Mouse (Mus musculus): ENCODE results near the gene Cdc42ep4.

The Cdc42ep4 gene

GRCm38 (mm10) chr11:113717767-113718424 lies 33.8 kb downstream of the Cdc42ep4 start:
- DNase-seq, result no peak

- DNase-seq, result no peak
Observed at GRCm38 (mm10) chr11:113716132-113716531, 35.5 kb downstream of the Cdc42ep4 start.

GRCm38 (mm10) chr11:113715078-113715674 lies 36.5 kb downstream of the Cdc42ep4 start:
- no peak for DNase-seq

- no peak for DNase-seq
Observed at GRCm38 (mm10) chr11:113711061-113711460, 40.6 kb downstream of the Cdc42ep4 start.

GRCm38 (mm10) chr11:113710257-113710777 lies 41.4 kb downstream of the Cdc42ep4 start:
- no peak for DNase-seq

- no peak for DNase-seq
Observed at GRCm38 (mm10) chr11:113709731-113710256, 41.9 kb downstream of the Cdc42ep4 start, which contains the start of gene Cpsf4l. Cpsf4l (minus strand) TSS chr11:113710017.

- DNase-seq, result no peak
Observed at GRCm38 (mm10) chr11:113709272-113709671, 42.4 kb downstream of the Cdc42ep4 start.

GRCm38 (mm10) chr11:113708629-113709213 lies 43.0 kb downstream of the Cdc42ep4 start:
- no peak for DNase-seq

- no peak for DNase-seq
Observed at GRCm38 (mm10) chr11:113705966-113706652, 45.6 kb downstream of the Cdc42ep4 start.

- DNase-seq, result peak; percentile 71
Observed at GRCm38 (mm10) chr11:113703758-113704157, 47.9 kb downstream of the Cdc42ep4 start.

- DNase-seq, result no peak
Observed at GRCm38 (mm10) chr11:113699643-113700042, 52.0 kb downstream of the Cdc42ep4 start.

- no peak for DNase-seq
Observed at GRCm38 (mm10) chr11:113698013-113698545, 53.6 kb downstream of the Cdc42ep4 start.

GRCm38 (mm10) chr11:113697571-113697970 lies 54.1 kb downstream of the Cdc42ep4 start:
- no peak for DNase-seq

GRCm38 (mm10) chr11:113691851-113692250 lies 59.8 kb downstream of the Cdc42ep4 start:
- no peak for DNase-seq

- no peak for DNase-seq
Observed at GRCm38 (mm10) chr11:113691318-113691717, 60.4 kb downstream of the Cdc42ep4 start.

- no peak for DNase-seq
Observed at GRCm38 (mm10) chr11:113690506-113690905, 61.2 kb downstream of the Cdc42ep4 start.

- no peak for DNase-seq
Observed at GRCm38 (mm10) chr11:113687031-113687430, 64.7 kb downstream of the Cdc42ep4 start.

GRCm38 (mm10) chr11:113684707-113685426 lies 66.8 kb downstream of the Cdc42ep4 start:
- no peak for DNase-seq

GRCm38 (mm10) chr11:113683957-113684706 lies 67.5 kb downstream of the Cdc42ep4 start, which contains the start of the genes Fam104a and D11Wsu47e:
Fam104a (minus strand) TSS chr11:113684155.
D11Wsu47e (plus strand) TSS chr11:113684412.
- peak; percentile 95 for DNase-seq

GRCm38 (mm10) chr11:113683627-113683956 lies 68.1 kb downstream of the Cdc42ep4 start:
- DNase-seq, result no peak

Measured in cerebellum, adult 11 months (tissue).